Mouse (Mus musculus) olfactory bulb, adult 2 months (tissue): ENCODE measurements around the gene Tatdn3.

Experiments
- CTCF ChIP-seq: fragments of 200-500 bp; IDR thresholded peaks from 2 replicates; pipeline ENCODE4 v1.5.1; 2012; ENCODE audit warnings: low read depth, mild to moderate bottlenecking, low read length, moderate library complexity; ENCODE audit not compliant: insufficient read depth
- POLR2A ChIP-seq: fragments of 200-500 bp; IDR thresholded peaks from 2 replicates; pipeline ENCODE4 v1.6.1; 2012; ENCODE audit warnings: mild to moderate bottlenecking, low read depth, low read length, moderate library complexity; ENCODE audit not compliant: insufficient read depth

DNA sequence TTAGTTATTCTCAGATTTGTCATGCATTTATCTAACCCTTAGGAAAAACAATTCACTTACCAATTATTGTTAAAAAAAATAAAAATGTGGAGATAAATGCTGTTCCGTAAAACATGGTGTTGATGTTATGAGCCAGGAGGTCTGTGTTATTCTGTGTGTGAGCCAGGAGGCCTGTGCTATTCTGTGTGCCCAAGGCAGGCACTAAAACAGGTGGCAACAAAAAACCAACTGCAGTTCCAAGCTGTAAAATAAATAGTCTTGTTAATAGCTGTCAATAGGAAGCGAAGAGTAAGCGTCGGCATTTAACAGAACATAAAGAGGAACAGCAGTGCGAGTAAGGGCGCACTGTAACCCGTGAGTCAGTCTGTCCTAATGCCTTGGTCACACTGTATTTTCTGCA, 41.7 kb downstream of the Tatdn3 start:
- no peak for TF ChIP-seq POLR2A
- no peak for TF ChIP-seq CTCF
